Mouse (Mus musculus) stomach, embryonic 14.5 days (tissue): ENCODE measurements around the gene Dusp5. TPM values are rescaled to one million over a fixed set of nuclear protein-coding genes. Genes with fewer than 3 reads are reported as not detected.
A peak's percentile ranks its signal among the peaks of the same experiment; 100 is the strongest.

ENCODE experiments used
- ATAC-seq: fragments of 200-750 bp; cut with Nextera tagmentation; 2 replicates; pipeline ENCODE4 v1.8.0; 2017; ENCODE audit warnings: low read depth, moderate TSS enrichment; ENCODE audit not compliant: insufficient number of reproducible peaks, insufficient read depth, low FRiP score
- H3K27ac ChIP-seq: fragments of 300-500 bp; sonication (generic); 2 replicates; pipeline ENCODE4 v1.5.1; 2014; ENCODE audit warnings: mild to moderate bottlenecking, low read length, moderate library complexity, mixed read lengths
- H3K27me3 ChIP-seq: fragments of 300-500 bp; sonication (generic); 2 replicates; pipeline ENCODE4 v1.6.1; 2014; ENCODE audit warnings: low read length, control low read depth, mixed read lengths; ENCODE audit not compliant: control insufficient read depth, insufficient read depth
- H3K36me3 ChIP-seq: fragments of 300-500 bp; sonication (generic); 2 replicates; pipeline ENCODE4 v1.6.1; 2014; ENCODE audit warnings: mild to moderate bottlenecking, control low read depth, low read length, moderate library complexity, mixed read lengths; ENCODE audit not compliant: control insufficient read depth, insufficient read depth
- H3K4me1 ChIP-seq: fragments of 300-500 bp; sonication (generic); 2 replicates; pipeline ENCODE4 v1.6.1; 2014; ENCODE audit warnings: low read length, control low read depth, mixed read lengths; ENCODE audit not compliant: control insufficient read depth, insufficient read depth
- H3K4me2 ChIP-seq: fragments of 300-500 bp; sonication (generic); replicated peaks from 2 replicates; pipeline ENCODE4 v1.6.1; 2014; ENCODE audit warnings: low read depth, low read length, control low read depth
- H3K4me3 ChIP-seq: fragments of 300-500 bp; sonication (generic); 2 replicates; pipeline ENCODE4 v1.5.1; 2014; ENCODE audit warnings: low read depth, low read length, control low read depth
- H3K9ac ChIP-seq: fragments of 300-500 bp; sonication (generic); replicated peaks from 2 replicates; pipeline ENCODE4 v1.6.1; 2014; ENCODE audit warnings: low read depth, mild to moderate bottlenecking, control low read depth, low read length, moderate library complexity, mixed read lengths
- H3K9me3 ChIP-seq: fragments of 300-500 bp; sonication (generic); 2 replicates; pipeline ENCODE4 v1.6.1; 2016; ENCODE audit warnings: low read depth, low read length, control low read depth; ENCODE audit not compliant: control insufficient read depth
- WGBS: fragments of 180-500 bp; shearing (Covaris S2); extraction: QIAGEN DNeasy Blood & Tissue Kit; methylation state at CpG from one replicate; pipeline ENCODE4 v1.1.7; 2014; 5-methylcytosine and 5-hydroxymethylcytosine counted together
- polyA plus RNA-seq: library from polyadenylated mRNA; unstranded; fragments of >200 nt; fragmentation: Nextera tagmentation; extraction: Ambion mirVana; gene quantifications from 2 replicates; pipeline ENCODE4 v1.2.1, GENCODE M21; 2014

Dusp5 gene
- polyA plus RNA-seq, 1 experiment from 2014 or later = 4.6 TPM

- no peaks in the 10 kb centered on the region for H3K27me3 ChIP-seq
- ATAC-seq = no peak
- H3K4me1 ChIP-seq = peaks cover 6% of the 10 kb centered on the region; the same call in 1 of the 2 replicates
- no peak overlapping the region for H3K27ac ChIP-seq
- 29% methylated on average over 6 of the region's 6 CpGs for WGBS
- H3K4me3 ChIP-seq = no peak overlapping the region
- H3K4me2 ChIP-seq = peak overlapping the region; percentile 28
- H3K36me3 ChIP-seq = no peaks in the 10 kb centered on the region
- no peak overlapping the region for H3K9ac ChIP-seq
- H3K9me3 ChIP-seq = no peaks in the 10 kb centered on the region
Measured at GRCm38 (mm10) chr19:53556841-53557240, 27.9 kb downstream of the Dusp5 start.

GRCm38 (mm10) chr19:53557267-53557936, 28.5 kb downstream of the Dusp5 start:
- ATAC-seq = peak; percentile 61; the same call in 1 of the 2 replicates
- 25% methylated on average over 20 of the region's 20 CpGs for WGBS
- H3K4me3 ChIP-seq = no peak overlapping the region

GRCm38 (mm10) chr19:53560436-53560835, 31.5 kb downstream of the Dusp5 start:
- Histone ChIP-seq H3K4me1 (peaks cover 6% of the 10 kb centered on the region; the same call in 1 of the 2 replicates), H3K27me3 (no peaks in the 10 kb centered on the region), H3K4me2 (no peak overlapping the region), H3K4me3 (no peak overlapping the region), H3K9ac (no peak overlapping the region), H3K36me3 (no peaks in the 10 kb centered on the region), H3K9me3 (no peaks in the 10 kb centered on the region), H3K27ac (no peak overlapping the region)
- WGBS = 88% methylated on average over 3 of the region's 3 CpGs
- no peak for ATAC-seq

More at GRCm38 (mm10) chr19:53557267-53557936, 28.5 kb downstream of the Dusp5 start:
- H3K9ac ChIP-seq = no peak overlapping the region
- H3K36me3 ChIP-seq = no peaks in the 10 kb centered on the region
- H3K27me3 ChIP-seq = no peaks in the 10 kb centered on the region
- H3K4me1 ChIP-seq = peaks cover 6% of the 10 kb centered on the region; the same call in 1 of the 2 replicates
- no peak overlapping the region for H3K27ac ChIP-seq
- H3K9me3 ChIP-seq = no peaks in the 10 kb centered on the region
- peak overlapping the region; percentile 28 for H3K4me2 ChIP-seq

- Histone ChIP-seq H3K36me3 (no peaks in the 10 kb centered on the region), H3K4me3 (no peak overlapping the region), H3K27me3 (no peaks in the 10 kb centered on the region), H3K4me1 (no peaks in the 10 kb centered on the region), H3K27ac (no peak overlapping the region), H3K9me3 (no peaks in the 10 kb centered on the region), H3K4me2 (no peak overlapping the region), H3K9ac (no peak overlapping the region)
- WGBS = 41% methylated on average over 4 of the region's 4 CpGs
- ATAC-seq = no peak
Measured at GRCm38 (mm10) chr19:53564174-53564573, 35.3 kb downstream of the Dusp5 start.

GRCm38 (mm10) chr19:53565565-53566277, 36.8 kb downstream of the Dusp5 start:
- 93% methylated on average over 14 of the region's 14 CpGs for WGBS
- no peak for ATAC-seq

GRCm38 (mm10) chr19:53567864-53568263, 39.0 kb downstream of the Dusp5 start:
- no peaks in the 10 kb centered on the region for H3K36me3 ChIP-seq
- no peaks in the 10 kb centered on the region for H3K4me1 ChIP-seq
- H3K4me2 ChIP-seq = no peak overlapping the region
- ATAC-seq = no peak
- H3K27ac ChIP-seq = no peak overlapping the region
- no peak overlapping the region for H3K4me3 ChIP-seq
- 54% methylated on average over 11 of the region's 11 CpGs for WGBS
- H3K27me3 ChIP-seq = no peaks in the 10 kb centered on the region
- no peaks in the 10 kb centered on the region for H3K9me3 ChIP-seq
- H3K9ac ChIP-seq = no peak overlapping the region

More at GRCm38 (mm10) chr19:53565565-53566277, 36.8 kb downstream of the Dusp5 start:
- Histone ChIP-seq H3K4me3 (no peak overlapping the region), H3K27ac (no peak overlapping the region), H3K9me3 (no peaks in the 10 kb centered on the region), H3K27me3 (no peaks in the 10 kb centered on the region), H3K4me2 (no peak overlapping the region), H3K4me1 (no peaks in the 10 kb centered on the region), H3K36me3 (no peaks in the 10 kb centered on the region), H3K9ac (no peak overlapping the region)

GRCm38 (mm10) chr19:53568553-53568952, 39.6 kb downstream of the Dusp5 start:
- WGBS = 74% methylated on average over 3 of the region's 3 CpGs
- no peak overlapping the region for H3K27ac ChIP-seq
- H3K9ac ChIP-seq = no peak overlapping the region
- ATAC-seq = no peak
- H3K27me3 ChIP-seq = no peaks in the 10 kb centered on the region
- H3K36me3 ChIP-seq = no peaks in the 10 kb centered on the region
- H3K9me3 ChIP-seq = no peaks in the 10 kb centered on the region
- no peak overlapping the region for H3K4me3 ChIP-seq
- H3K4me2 ChIP-seq = no peak overlapping the region
- H3K4me1 ChIP-seq = 0 out of 2 replicates have a peak, but pooled peaks cover 5% of the 10 kb centered on the region

GRCm38 (mm10) chr19:53571056-53571455, 42.1 kb downstream of the Dusp5 start:
- no peak overlapping the region for H3K4me2 ChIP-seq
- H3K27ac ChIP-seq = no peak overlapping the region
- H3K27me3 ChIP-seq = no peaks in the 10 kb centered on the region
- no peaks in the 10 kb centered on the region for H3K9me3 ChIP-seq
- 0 out of 2 replicates have a peak, but pooled peaks cover 5% of the 10 kb centered on the region for H3K4me1 ChIP-seq
- no peak overlapping the region for H3K4me3 ChIP-seq
- WGBS = 76% methylated on average over 4 of the region's 4 CpGs
- no peaks in the 10 kb centered on the region for H3K36me3 ChIP-seq
- no peak overlapping the region for H3K9ac ChIP-seq
- no peak for ATAC-seq
